8 mouse cellular contexts compared by ENCODE assay signal in the genomic region with DNA sequence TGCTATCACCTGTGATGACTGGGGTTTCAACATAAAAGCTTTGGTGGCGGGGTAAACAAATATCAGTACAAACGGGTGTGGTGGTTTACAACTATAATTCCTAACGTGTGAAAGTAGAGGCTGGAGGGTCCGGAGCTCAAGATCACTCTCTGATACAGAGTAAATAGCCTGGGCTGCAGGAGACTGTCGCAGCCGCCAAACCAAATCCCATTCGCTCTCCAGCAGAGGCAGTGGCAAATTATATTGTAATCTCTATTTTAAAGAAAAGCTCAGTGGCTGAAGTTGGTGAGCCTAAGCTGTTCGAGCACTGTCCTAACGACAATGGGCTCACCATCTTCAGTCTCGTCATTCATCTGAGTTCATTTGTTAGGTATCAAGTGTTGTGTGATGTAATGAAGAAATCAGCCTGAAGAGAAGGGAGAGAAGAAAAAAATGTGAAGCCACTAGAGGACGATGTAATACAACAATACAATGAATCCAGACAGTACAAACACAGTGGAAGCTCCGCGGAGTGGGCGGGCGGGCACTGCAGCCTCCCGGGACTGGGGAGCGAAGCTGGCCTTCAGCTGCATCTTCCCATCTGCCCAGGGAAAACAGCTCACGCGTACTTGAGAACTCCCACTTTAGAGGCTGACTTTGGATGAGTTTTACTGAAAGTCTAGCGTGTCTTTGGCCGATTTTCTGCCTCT. TPM values are rescaled to one million over a fixed set of nuclear protein-coding genes. Genes with fewer than 3 reads are reported as not detected.
DNase-seq lines count a peak whose midpoint lies in the region; ATAC-seq and TF ChIP-seq lines count a peak whose summit lies in the region.

No protein-coding gene starts in this region.

- ATAC-seq in lung, embryonic 16.5 days (ENCODE audit: low read depth), result peak; percentile 45; the same call in 1 of the 2 replicates
- no peak for ATAC-seq in heart, embryonic 13.5 days (ENCODE audit: extremely low read depth, insufficient number of reproducible peaks, low FRiP score, low TSS enrichment)
- ATAC-seq in midbrain, embryonic 14.5 days (ENCODE audit: low FRiP score, low TSS enrichment), result peak; percentile 20; the same call in 1 of the 2 replicates

- H3K9ac ChIP-seq in lung, embryonic 16.5 days (ENCODE audit: low read length), result no peak overlapping the region
- H3K9ac ChIP-seq in heart, embryonic 13.5 days, result peak overlapping the region; percentile 30; the same call in 1 of the 2 replicates
- no peak overlapping the region; the same call in 1 of the 2 replicates for H3K9ac ChIP-seq in midbrain, embryonic 14.5 days (replicated peaks; ENCODE audit: low read length)

- peak; percentile 63 for TF ChIP-seq CTCF in cortical plate, adult 2 months (IDR thresholded peaks at IDR 0.05; ENCODE audit: extremely low read depth, insufficient read depth, low read length)

- DNase-seq in lung, postnatal 36 days, result no peak
- DNase-seq in layer of hippocampus, adult 11-12 months (ENCODE audit: low spot score), result peak; percentile 59
- peak; percentile 69 for DNase-seq in midbrain, embryonic 14.5 days
- DNase-seq in testis, postnatal 14 days (ENCODE audit: low spot score), result peak; percentile 49
- DNase-seq in spleen, adult 18-20 months, result no peak

- H3K4me3 ChIP-seq in lung, embryonic 16.5 days (ENCODE audit: low read length), result no peak overlapping the region; the same call in 1 of the 2 replicates
- H3K4me3 ChIP-seq in cortical plate, adult 2 months (ENCODE audit: insufficient read depth, low read length), result no peak overlapping the region
- peak overlapping the region; percentile 17; the same call in 1 of the 2 replicates for H3K4me3 ChIP-seq in heart, embryonic 13.5 days
- H3K4me3 ChIP-seq in midbrain, embryonic 14.5 days (replicated peaks; ENCODE audit: low read depth, low read length), result no peak overlapping the region

- no peak for TF ChIP-seq POLR2A in cortical plate, adult 2 months (IDR thresholded peaks at IDR 0.05; ENCODE audit: extremely low read depth, insufficient read depth, low read length)

- H3K4me1 ChIP-seq in lung, embryonic 16.5 days (replicated peaks; ENCODE audit: control insufficient read depth, insufficient read depth, low read length), result no peaks in the 10 kb centered on the region; the same call in 1 of the 2 replicates
- peaks cover 2% of the 10 kb centered on the region; the same call in 1 of the 2 replicates for H3K4me1 ChIP-seq in cortical plate, adult 2 months (ENCODE audit: control insufficient read depth, insufficient read depth, low read length)
- H3K4me1 ChIP-seq in heart, embryonic 13.5 days, result no peaks in the 10 kb centered on the region
- no peaks in the 10 kb centered on the region for H3K4me1 ChIP-seq in midbrain, embryonic 14.5 days (ENCODE audit: control insufficient read depth, insufficient read depth, low read length)

- H3K9me3 ChIP-seq in lung, embryonic 16.5 days (ENCODE audit: control insufficient read depth, low read length), result no peaks in the 10 kb centered on the region
- H3K9me3 ChIP-seq in heart, embryonic 13.5 days, result peaks cover 3% of the 10 kb centered on the region; the same call in 1 of the 2 replicates
- H3K9me3 ChIP-seq in midbrain, embryonic 14.5 days (ENCODE audit: control insufficient read depth, low read length), result no peaks in the 10 kb centered on the region

- no peaks in the 10 kb centered on the region for H3K27me3 ChIP-seq in lung, embryonic 16.5 days (ENCODE audit: control insufficient read depth, insufficient read depth, low read depth, low read length)
- no peaks in the 10 kb centered on the region for H3K27me3 ChIP-seq in heart, embryonic 13.5 days (replicated peaks)
- no peaks in the 10 kb centered on the region for H3K27me3 ChIP-seq in midbrain, embryonic 14.5 days (ENCODE audit: control insufficient read depth, insufficient read depth, low read length)

- 40% methylated on average over 21 of the region's 21 CpGs for WGBS in lung, embryonic 16.5 days
- WGBS in heart, embryonic 13.5 days, result 54% methylated on average over 21 of the region's 21 CpGs
- 34% methylated on average over 21 of the region's 21 CpGs for WGBS in midbrain, embryonic 14.5 days

- peak overlapping the region; percentile 35 for H3K4me2 ChIP-seq in lung, embryonic 16.5 days (ENCODE audit: low read depth, low read length)
- H3K4me2 ChIP-seq in heart, embryonic 13.5 days, result peak overlapping the region; percentile 40
- peak overlapping the region; percentile 48 for H3K4me2 ChIP-seq in midbrain, embryonic 14.5 days (ENCODE audit: low read length)

- H3K27ac ChIP-seq in lung, embryonic 16.5 days (ENCODE audit: low read length), result no peak overlapping the region
- H3K27ac ChIP-seq in cortical plate, adult 2 months (ENCODE audit: insufficient read depth, low read length), result no peak overlapping the region
- H3K27ac ChIP-seq in heart, embryonic 13.5 days (replicated peaks), result no peak overlapping the region
- no peak overlapping the region for H3K27ac ChIP-seq in midbrain, embryonic 14.5 days (replicated peaks; ENCODE audit: low read depth, low read length)

- H3K36me3 ChIP-seq in lung, embryonic 16.5 days (ENCODE audit: control insufficient read depth, insufficient read depth, low read length), result no peaks in the 10 kb centered on the region
- no peaks in the 10 kb centered on the region for H3K36me3 ChIP-seq in heart, embryonic 13.5 days
- H3K36me3 ChIP-seq in midbrain, embryonic 14.5 days (ENCODE audit: control insufficient read depth, insufficient read depth, low read length), result no peaks in the 10 kb centered on the region

RNA-seq across cellular contexts. Expression of a gene that starts 13.8 kb away (rescaled TPM):
- 46.2 and 48.4 TPM in 2 replicates for polyA plus RNA-seq in lung, embryonic 16.5 days (2015; fragmentation: Nextera tagmentation; extraction: Ambion mirVana)
- 43.5 and 43.7 TPM in 2 replicates for polyA plus RNA-seq in cortical plate, adult 2 months (2012; rRNA removed)
- 31.0 and 31.3 TPM in 2 replicates for polyA plus RNA-seq in heart, embryonic 13.5 days (2015; fragmentation: Nextera tagmentation; extraction: Ambion mirVana)
- 29.0 and 38.7 TPM in 2 replicates for polyA plus RNA-seq in midbrain, embryonic 14.5 days (2014; fragmentation: Nextera tagmentation; extraction: Ambion mirVana)

Comparison
In these comparisons a context has a peak if more than half of its experiments do, and no peak if none do; other contexts are left out.
1. DNase-seq: peak in layer of hippocampus, adult 11-12 months (single experiment), midbrain, embryonic 14.5 days (single experiment) and testis, postnatal 14 days (single experiment); none in lung, postnatal 36 days (single experiment) and spleen, adult 18-20 months (0 of 2).
2. Peak in every context shown above with its lines, with median percentiles within 50 percentile points of each other: H3K4me2 ChIP-seq.